Mouse (Mus musculus) right cerebral cortex, postnatal 14 days (tissue): ENCODE results near the gene Gm960.
A peak's percentile ranks its signal among the peaks of the same experiment; 100 is the strongest.

Experiments
- DNase-seq: peaks from one replicate; pipeline ENCODE4 v3.0.0; 2022

Gm960 gene

DNA sequence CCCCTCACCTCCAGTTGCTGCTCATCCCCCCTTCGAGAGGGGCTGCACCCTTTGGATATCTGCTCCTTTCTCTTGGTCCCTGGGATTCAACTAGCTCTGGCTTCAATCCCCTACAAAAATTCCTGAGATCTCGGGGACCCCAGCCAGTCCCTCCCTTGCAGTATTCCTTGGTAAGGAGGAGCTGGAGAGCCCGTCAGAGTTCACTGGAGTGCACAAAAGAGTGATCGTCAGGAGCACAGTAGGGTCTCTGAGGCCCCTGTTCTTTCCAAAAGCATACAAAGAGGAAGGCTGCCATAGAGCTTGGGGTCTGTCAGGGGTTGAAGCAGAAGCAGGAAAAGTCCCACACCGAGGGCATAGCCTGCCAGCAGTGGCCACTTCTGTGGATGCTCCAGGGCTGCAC, 75.7 kb downstream of the Gm960 start:
- DNase-seq, result no peak

DNA sequence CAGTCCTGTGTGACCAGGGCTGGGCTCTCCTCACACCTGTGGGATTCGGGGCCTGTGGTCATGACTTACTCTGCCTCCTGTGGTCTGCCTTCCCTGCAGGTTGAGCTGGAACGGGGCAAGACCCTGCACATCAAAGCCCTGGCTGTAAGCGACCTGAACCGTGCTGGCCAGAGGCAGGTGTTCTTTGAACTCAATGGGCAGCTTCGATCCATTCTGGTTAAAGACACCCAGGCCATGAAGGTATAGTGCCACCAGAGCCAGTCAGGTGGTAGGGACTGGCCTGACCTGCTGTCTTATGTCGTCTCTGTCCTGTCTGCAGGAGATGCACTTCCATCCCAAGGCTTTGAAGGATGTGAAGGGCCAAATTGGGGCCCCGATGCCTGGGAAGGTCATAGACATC, 77.7 kb downstream of the Gm960 start:
- DNase-seq, result no peak

DNA sequence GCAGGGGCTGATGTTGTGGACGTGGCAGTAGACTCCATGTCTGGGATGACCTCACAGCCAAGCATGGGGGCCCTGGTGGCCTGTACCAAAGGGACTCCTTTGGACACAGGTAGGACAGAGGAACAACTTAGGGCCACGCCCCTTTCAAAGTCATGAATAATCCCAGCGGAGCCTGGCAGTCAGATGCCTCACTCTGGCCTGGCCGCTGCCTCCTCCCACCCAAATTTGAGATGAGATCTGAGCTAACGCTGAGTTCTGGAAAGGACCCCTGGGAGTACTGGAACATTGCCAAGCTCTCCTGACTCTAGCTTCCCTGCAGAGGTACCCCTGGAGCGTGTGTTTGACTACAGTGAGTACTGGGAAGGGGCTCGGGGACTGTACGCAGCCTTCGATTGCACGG, 79.0 kb downstream of the Gm960 start:
- DNase-seq, result no peak

DNA sequence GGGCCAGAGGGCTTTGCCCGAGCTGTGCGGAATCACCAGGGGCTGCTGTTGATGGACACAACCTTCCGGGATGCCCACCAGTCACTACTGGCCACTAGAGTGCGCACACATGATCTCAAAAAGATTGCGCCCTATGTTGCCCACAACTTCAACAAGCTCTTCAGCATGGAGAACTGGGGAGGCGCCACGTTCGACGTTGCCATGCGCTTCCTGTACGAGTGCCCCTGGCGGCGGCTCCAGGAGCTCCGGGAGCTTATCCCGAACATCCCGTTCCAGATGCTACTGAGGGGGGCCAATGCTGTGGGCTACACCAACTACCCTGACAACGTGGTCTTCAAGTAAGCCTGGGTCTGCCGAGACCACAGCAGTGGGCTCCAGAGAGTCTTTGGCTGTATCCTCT, 80.3 kb downstream of the Gm960 start:
- peak; percentile 58 for DNase-seq

DNA sequence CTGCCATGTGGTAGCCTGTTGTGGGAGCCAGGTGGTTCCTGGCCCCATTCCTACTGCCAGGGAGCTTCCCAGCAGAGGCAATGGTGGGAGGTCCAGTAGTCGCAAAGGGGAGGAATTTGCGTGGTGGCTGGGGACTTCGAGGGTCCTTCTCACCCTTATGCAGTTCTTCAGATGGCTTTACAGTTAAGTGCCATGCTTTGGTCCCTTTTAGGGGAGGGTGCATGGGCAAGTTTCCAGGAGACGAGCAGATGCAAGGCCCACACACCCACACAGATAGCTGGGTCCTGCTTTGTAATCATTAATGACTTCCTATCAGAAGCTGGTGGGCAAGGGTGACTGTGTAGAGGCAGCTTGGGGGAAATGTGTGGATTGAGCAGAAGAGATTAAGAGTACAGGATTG, 81.9 kb downstream of the Gm960 start:
- no peak for DNase-seq

DNA sequence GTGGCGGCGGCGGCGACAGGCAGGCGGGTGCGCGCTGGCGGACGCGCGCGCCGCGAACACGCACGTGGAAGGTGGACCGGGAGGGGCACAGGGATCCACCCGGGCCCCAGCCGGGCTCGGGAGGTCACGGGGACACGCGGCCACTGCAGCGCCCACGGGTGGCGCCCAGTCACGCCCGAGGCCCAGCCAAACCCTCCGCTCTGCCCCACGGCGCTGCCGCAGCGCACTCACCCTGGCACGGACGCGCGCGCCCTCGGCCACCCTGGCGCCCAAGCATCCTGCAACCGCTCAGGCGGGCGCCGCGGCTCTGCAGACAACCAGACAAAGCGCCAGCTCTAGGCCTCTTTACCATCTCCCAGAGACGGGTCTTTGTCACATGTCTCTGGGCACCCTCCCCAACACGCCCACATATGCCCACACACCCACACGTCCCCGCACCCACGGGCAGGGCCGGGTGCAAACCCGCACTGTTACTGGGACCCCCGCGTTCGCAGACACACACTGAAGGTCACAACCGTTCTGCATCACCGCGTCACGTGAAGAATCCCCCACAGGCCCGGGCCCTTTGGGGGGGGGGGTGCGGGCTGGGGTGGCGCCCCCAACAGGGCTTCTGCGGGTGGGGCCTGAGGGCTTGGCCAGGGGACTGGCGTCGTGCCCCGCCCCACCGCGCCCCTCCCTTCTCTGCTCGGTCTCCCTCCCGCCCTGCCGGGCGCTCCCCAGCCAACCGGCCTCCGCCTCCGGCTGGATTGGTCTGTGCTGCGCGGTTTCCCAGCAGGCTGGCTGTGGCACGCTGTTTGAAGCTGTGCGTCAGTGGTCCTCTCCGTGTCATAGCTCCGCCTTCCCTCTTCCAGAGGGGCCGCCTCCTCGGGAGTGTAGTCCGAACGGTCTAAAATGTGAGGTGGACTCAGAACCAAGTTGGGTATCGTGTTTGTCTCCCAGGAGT, 83.0 kb downstream of the Gm960 start, which contains the start of gene Lrfn4:
Gene Lrfn4 (minus strand): TSS at position 517 of the 943 bp plus-strand sequence.
- peak; percentile 89 for DNase-seq

DNA sequence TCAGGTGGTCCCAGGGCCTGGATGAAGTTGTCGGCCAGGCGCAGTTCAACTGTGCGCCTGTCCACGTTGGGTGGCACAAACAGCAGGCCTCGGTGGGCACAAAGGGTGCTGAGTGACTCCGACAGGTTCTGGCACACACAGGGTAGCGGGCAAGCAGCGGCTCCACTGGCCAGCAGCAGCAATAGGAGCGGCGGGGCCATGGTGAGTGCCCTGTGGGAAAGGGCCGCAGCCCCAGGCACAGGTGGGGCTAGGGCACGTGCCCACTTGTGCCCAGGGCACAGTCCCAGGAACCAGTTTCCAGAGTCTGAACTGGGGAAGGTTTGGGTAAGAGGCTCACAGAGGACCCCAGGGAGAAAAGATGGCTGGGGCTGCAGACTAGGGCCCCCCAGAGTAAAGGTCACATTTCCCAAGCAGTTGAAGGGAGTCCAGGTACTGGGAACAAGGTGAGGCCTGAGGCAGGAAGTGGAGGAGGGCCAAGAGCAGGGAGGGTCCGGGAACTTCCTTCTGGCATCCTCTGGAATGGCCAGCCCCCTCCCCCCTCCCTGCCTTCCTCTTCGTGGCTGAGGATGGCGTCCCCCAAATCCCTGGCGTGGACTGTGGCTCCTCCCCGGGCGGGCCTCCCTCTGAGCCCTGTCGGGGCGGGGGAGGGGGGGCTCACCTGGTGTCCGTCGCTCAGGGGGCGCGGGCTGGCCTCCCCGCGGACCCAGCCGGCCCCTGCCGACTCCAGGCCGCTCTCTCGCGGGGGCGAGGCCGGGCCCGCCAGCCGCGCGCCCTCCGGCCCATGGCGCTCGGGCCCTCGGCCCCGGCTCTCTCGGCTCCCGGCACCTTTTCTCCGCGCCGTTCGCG, 83.9 kb downstream of the Gm960 start:
- peak; percentile 55 for DNase-seq

DNA sequence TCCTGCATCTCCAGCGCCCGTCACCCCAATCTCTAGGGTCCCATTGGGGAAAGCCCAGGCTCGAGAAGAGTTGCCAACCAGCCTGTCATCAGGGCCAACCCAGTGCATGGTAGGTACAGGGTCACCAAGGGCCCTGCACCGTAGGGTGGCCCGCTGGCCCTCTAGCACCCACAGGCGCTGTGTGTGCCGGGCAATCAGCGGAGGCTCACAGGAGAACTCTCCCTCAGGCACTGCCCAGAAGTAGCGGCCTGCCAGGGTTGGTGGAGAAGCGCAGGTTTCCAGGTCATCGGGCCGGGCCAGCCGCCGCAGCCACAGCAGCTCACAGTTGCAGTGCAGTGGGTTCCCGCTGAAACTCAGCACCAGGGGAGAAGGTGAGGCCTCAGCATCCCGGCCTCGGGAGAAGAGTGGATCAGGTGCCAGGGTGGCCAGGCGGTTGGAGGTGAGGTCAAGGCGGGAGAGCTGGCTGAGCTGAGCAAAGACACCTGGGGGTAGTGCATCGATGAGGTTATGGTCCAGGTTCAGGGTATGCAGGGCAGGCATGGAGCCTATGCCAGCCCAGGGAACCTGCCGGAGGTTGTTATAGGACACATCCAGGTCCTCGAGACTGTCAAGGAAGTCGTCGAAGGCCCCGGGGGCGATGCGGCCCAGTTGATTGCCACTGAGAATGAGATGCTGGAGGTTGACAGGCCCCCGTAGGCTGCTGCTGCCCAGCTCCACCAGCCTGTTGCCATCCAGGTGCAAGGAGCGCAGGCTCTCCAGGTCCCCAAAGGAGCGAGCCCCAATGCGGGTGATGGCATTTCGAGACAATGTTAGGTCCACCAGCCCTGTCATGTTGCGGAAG, 84.8 kb downstream of the Gm960 start:
- no peak for DNase-seq

DNA sequence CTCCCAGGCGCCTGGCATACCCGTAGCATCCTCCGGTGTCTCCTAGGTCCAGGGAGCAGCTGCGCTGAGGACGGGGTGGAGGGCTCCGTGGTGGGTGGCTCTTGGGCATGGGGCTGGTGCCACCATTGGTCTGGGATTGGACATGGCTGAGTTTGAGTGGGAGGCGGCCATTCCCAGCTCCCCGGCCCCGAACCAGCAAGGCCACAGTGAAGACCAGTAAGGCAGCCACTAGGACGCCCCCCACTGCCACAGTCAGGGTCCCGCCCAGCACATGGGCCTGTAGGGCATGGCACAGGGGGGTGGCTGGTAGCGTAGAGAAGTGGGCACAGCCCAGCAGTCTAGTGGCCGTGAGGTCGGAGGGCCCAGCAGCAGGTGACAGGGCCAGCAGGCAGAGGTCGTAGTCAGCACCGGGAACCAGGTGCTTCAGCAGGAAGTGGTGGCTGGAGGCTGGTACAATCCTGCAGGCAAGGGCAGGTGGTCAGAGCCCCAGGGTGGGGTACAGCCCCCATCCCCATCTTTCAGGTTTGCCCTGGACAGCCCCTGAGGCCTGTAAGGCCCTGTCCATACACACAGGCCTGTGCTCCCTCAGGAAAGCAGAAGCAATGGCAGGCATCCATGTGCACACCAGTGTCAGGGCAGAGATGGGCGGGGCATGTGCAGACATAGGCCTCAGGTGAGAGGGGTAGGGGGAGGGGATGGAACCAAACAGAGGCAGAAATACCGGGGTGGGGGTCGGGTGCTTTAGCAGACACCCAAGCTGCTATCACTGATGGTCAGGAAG, 86.1 kb downstream of the Gm960 start:
- DNase-seq, result no peak

DNA sequence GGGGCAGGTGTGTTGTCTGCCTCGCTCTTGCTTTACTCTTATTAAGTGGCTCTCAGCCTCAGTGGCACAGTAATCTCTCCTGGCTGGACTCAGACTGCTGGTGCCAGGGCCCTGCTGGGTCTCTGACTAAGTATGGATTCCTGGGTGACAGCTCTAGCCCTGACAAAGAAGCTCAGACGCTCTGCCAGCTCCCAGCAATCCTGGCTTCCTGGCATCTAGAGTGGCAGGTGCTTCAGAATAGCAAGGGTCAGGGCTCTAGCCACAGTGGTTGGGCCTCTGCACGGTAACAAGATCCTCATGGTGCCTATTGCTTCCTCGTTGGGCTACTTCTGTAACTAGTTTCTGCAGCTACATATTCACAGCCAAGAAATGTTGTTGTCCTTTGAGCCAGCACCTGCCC, 88.4 kb downstream of the Gm960 start:
- DNase-seq, result no peak

DNA sequence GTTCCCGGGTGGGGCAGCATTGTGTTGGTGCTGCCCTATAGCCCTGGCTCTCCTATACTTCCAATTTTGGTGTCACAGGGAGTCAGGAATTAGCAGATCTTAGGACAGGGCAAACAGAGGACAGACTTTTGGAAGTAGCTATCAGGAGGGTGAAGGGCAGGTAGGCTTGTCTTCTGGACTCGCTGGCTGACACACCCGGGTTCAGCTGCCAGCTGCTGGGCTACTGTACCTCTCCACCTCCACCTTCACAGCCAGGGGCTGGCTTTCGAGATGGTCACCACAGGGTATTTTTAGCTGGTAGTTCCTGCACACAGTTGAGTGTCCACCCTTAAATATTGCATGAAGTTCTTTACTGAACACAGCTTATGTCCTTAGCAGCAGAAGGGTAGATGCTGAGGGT, 90.0 kb downstream of the Gm960 start:
- no peak for DNase-seq

DNA sequence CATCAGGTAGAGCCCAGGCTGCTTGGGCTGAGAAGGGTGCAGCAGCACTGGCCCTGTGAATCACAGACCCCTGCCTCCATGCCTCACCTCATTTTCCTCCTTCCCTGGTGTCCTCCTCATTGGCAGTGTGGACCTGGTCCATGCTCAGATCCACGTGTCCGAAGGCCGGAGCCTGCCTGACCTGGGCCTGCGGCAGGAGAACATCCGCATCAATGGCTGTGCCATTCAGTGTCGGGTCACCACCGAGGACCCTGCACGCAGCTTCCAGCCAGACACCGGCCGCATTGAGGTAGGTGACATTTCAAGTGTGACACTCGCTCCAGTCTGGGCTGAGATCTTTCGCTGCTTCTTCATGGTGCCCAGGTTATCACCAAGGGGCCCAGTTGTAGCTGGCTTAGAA, 91.1 kb downstream of the Gm960 start:
- no peak for DNase-seq

DNA sequence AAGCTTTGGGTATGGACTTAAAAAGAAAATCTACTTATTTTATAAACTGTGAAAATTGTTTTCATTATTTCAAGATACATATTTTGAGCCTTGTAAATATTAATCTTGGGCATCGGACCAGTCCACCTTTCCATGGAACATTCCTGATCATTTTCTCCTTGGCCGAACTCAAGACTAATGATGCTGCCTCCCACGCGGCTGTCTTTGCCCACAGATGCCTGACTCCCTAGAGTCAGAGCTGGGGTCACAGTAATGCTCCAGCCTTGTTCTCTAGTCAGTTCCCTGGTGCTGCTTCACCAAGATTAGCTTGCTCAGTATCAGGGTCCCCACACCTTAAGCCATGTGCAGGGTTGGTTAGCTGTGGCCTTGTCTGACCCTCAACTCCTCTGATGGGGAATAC, 92.8 kb downstream of the Gm960 start:
- DNase-seq, result no peak

DNA sequence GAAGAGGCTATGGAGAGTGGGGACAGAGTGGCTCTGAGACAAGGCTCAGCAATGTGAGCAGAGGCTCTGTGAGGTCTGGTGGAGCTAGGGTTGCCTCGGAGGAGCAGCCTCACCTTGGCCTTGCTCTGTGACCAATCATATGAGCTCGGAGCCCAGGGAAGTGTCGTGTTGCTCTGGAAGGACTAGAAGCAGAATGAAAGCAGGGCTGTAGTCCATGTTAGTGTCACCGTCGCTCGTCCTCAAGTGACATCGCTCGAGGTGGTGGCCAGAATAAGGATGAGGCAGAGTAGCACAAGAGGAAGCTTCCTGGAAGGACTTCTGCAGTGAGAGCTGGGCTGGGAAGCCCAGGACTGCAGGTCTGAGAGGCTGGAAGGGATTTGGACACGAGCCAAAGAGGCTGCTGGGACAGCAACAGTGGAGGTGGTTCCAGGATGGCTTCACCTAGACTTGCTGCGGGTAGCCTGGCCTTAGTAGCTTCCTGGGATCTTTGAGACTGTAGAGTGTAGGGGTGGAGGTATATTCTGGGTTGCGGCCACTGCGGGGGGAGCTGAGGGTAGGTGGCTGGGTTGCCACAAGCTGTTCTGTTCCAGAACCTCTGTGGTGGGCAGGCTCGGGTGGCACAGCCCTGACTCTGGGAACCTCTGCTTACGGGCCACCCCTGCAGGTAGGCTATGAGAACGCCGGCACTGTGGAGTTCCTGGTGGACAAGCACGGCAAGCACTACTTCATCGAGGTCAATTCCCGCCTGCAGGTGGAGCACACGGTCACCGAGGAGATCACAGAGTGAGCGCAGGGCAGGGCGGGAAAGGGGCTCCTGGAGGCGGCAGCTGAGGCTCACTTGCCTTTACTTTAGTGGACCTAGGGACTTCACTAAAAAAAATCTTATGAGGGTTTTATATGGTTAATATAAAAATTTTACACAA, 94.4 kb downstream of the Gm960 start:
- no peak for DNase-seq

DNA sequence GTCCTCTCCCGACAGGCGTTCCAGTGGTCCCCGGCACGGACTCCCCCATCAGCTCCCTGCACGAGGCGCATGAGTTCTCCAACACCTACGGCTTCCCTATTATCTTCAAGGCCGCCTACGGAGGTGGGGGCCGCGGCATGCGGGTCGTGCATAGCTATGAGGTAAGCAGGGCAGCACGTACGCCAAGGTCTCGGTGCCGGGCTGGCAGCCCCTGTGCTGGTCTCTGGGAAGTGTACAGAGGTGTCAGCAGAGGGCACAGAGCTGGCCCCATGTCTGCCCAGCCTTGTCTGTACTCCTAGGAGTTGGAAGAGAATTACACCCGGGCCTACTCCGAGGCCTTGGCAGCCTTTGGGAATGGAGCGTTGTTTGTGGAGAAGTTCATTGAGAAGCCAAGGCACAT, 96.0 kb downstream of the Gm960 start:
- DNase-seq, result no peak

DNA sequence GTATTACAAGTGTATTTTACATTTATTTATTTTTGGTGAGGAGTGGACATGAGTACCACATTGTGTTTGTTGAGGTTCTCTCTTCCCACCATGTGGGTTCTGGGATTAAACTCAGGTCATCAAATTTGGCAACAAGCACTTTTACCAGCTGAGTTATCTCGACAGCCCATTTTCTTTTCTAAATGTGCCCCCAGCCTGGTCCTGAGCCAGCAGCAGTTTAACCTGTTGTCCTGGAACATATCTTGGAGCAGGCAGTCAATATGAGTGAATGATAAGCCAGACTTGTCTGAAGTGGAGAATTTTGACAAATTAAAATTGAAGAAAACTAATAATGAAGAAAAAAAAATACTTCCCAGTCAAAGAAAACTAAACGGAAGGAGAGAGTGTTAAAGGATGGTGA, 102.4 kb downstream of the Gm960 start:
- no peak for DNase-seq

DNA sequence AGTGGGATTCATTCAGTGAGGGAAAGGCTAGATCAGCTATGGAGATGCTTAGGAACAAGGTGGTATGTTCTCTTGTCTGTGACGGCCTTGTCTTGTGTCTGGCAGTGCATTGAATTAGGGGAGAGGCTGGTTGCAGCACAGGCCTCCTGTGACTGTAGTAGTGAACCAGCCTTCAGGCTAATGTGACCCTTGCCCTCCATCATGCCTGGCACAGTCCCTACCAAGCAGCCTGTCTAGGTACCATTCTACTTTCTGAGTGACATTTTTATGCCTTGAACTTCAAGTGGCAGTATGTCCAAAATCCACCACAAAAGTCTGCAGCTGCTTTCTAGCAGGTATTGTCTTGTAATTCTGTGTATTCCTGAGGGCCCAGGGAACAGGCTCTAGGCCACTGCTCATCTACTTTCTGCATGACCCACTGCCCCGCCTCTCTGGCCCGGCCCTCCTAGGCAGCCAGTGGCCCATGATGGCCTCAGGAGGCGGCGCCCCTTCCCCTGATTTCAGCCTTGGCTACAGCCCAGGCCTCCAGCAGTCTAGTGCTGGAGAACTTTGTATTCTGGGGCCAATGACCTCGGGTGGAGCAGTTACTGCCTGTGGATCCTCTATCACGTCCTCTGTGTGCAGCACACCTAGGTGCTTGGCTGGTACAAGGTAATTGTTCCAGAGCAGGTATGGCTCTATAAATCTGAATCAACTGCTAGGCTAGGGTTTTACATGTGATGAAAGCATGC, 104.5 kb downstream of the Gm960 start:
- DNase-seq, result no peak

DNA sequence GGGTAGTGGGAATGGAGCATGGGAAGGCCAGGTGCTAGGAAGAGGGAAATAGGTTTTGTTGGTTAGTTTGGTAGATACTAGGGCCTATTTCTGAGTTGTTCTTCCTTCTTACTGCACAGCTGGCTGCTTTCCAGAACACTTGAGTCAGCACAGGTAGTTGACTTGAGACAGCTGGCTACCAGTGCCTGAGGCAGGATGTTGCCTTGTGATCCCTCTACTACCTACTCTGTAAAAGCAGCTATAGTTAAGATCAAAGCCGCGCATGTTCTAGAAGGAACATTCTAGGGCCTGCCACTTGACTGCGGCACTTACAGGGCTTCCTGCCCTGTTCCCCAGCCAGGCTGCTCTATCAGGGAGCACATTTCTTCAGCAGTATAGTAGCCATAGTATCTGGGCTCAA, 108.4 kb downstream of the Gm960 start:
- DNase-seq, result no peak

DNA sequence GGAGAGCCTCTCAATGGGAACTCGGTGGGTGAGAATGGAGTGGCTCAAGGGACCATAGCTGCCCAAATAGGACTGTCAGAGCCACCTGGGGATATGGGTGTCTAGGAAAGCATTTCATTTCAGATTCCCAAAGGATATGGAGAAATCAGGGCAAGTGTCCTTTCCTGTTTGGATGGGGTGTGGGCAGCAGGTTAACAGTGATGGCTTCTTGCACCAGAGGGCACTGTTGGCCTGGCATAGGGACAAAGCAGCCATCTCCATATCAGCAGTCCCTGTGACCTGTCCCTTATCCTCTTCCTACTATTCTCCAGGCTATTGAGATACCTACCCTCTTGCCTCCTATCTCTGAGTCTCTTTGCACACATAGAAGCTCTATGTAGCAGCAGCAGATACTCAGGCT, 109.4 kb downstream of the Gm960 start:
- DNase-seq, result no peak

DNA sequence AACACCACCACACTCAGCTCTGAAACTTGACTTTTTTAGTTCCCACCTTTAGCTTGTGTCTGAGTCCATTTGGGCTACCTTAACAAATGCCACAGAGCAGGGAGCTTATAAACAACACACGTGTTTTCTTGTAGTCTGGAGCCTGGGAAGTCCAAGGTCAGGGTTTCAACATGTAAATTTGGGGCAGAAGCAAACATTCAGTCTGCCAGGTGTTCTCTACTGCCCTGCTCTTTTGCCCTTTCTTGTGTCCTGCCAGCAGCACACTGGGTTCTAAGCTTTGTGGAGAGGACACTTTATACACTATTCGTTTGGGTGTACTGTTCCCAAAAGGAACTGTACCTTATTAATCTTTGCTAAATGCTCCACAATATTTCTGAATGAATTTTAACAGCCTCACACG, 110.0 kb downstream of the Gm960 start:
- no peak for DNase-seq
